Mouse (Mus musculus) c-Kit-positive CD71-positive TER-119-negative erythroid progenitor cells, embryonic 14.5 days (primary cell): ENCODE measurements around the gene Grid1.

Source experiments
- DNase-seq: peaks from one replicate; pipeline ENCODE4 v3.0.0-alpha.2; 2013; ENCODE audit warnings: low read depth

Gene Grid1

DNA sequence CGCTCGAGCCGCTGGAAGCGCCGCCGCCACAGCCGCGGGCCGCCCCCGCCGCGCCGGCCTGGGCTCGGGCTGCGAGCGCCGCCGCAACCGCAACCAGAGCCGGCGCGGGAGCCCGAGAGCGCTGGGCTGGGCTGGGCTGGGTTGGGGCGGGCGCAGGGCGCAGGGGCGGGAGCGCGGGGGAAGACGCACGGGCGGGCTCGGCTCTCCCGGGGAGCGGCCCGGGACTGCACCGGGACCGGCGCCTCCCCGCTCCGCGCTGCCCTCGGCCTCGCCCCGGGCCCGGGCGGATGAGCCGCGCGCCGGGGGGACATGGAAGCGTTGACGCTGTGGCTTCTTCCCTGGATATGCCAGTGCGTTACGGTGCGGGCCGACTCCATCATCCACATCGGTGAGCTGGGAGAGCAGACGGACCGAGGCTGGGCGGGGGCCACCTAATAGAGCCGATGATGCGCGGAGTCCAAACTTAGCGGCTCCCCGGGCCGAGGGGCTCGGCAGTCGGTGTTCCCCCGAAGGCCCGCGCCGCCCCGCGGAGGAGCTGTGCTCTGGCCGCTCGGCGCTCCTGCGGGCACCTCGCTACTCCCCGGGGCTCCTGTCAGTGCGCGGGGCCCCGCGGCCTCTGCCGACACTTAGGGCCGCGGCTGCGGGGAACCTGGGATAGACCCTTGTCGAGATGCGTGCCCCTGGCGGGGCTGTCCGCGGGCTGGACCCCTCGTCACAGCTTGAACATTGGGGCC lies at the start of gene Grid1:
Gene Grid1 (plus strand): TSS at position 190 of the 734 bp plus-strand sequence.
- no peak for DNase-seq

DNA sequence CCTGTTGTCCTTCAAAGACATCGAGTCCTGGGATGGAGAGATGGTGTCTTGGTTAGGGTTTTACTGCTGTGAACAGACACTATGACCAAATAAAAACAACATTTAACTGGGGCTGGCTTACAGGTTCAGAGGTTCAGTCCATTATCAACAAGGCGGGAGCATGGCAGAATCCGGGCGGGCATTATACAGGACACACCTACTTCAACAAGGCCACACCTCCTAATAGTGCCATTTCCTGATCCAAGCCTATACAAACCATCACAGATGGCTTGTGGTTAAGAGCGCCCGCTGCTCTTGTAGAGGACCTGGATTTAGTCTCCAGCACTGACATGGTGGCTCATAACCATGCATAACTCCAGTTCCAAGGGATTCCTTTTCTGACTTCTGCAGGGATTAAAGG lies 49.4 kb upstream of the Grid1 start:
- no peak for DNase-seq

DNA sequence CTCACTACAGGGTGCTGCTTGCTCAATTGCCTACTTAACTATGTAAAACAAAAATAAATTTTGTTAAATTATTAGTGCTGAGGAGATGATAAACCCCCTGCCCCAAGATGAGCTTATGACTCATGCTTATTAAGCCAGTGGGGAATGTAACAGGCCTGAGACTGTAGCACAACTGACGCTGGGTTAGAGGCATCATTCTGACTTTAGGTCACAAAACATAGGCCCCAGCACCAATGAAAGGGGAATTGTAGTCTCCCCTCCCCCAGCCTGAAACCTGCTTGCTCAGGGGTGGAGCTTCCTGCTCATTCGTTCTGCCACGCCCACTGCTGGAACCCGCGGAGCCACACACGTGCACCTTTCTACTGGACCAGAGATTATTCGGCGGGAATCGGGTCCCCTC lies 48.3 kb upstream of the Grid1 start:
- no peak for DNase-seq

DNA sequence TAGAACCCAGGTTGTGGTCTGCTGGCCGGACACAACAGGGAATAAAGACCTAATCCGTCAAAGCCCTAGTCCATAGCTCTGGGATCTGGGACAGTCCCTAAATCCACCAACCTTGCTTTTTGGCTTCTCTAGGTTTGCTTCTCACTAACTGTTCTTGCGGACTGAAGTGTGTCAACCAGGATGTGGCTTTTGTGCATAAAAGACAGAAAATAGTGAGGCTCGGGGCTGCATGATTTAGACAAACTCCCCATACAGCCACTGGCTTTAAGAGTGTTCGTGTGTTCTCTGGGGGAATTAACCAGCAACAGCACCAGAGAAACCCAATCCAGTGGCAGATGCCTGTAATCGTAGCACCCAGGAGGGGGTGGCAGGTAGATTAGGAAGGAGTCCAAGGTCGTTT lies 47.8 kb upstream of the Grid1 start:
- DNase-seq = no peak

- no peak for DNase-seq
Observed at GRCm38 (mm10) chr14:34773681-34774080, 46.2 kb upstream of the Grid1 start.

DNA sequence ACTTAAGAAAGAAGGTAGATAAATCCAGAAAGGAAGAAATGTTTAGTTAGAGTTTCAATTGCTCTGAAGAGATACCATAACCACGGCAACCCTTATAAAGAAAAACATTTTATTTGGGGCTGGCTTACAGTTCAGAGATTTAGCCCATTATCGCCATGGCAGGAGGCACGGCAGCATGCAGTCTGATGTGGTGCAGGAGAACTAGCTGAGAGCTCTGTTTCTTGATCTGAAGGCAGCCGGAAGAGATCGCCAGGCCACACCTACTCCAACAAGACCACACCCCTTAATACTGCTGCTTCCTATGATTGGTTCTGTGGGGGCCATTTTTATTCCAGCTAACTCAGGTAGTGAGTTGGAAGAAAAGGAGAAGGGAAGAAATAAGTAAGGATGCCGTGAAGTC lies 45.7 kb upstream of the Grid1 start:
- no peak for DNase-seq

DNA sequence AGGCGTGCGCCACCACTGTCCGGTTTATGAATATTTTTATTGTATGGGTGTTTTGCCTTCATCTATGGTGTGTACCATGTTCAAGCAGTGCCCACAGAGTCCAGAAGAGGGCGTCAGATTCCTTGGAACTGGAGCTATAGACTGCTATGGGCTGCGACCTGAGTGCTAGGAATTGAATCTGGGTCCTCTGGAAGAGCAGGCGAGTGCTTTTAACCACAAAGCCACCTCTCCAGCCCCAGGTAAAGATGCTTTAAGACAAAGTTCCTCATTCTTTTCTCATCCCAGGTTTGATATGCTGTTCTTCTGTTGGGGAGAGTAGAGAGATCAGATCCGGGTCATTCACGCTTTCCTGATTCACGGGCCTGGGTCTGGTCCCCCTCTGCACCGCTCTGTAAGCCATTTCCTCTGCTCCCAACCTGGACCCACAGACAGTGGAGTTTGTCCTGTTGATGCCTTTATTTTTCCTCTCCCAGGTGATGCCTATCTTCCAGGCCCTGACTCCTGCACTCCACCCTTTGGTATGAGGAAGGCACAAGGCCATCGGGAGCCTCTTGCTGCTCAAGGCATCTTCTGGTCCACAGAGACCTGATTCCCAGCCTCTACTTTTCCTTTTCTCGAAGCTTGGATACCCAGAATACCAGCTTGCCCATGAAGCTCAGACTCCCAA lies 43.1 kb upstream of the Grid1 start:
- DNase-seq = no peak

- peak; percentile 62 for DNase-seq
Observed at GRCm38 (mm10) chr14:34777810-34778209, 42.1 kb upstream of the Grid1 start.

DNA sequence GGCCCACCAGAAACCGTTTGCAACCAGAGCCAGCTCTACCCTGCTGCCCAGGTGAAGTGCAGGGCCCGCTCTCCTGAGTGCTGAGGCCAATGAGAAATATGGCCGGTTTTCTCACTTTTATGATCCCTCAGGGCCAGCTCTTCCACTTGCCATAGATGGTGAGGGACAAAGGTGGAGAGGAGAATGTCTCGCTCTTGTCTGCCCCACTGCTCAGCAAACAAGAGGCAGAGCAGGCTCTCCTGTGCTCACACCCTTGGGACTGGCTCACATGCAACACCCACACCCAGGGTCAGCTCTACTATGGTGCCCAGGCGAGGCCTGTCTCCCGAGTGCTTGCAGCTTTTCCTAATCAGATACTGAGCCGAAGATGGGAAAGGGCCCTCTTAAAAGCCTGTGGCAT lies 41.1 kb upstream of the Grid1 start:
- no peak for DNase-seq

- no peak for DNase-seq
Observed at GRCm38 (mm10) chr14:34793406-34794037, 26.4 kb upstream of the Grid1 start.

DNA sequence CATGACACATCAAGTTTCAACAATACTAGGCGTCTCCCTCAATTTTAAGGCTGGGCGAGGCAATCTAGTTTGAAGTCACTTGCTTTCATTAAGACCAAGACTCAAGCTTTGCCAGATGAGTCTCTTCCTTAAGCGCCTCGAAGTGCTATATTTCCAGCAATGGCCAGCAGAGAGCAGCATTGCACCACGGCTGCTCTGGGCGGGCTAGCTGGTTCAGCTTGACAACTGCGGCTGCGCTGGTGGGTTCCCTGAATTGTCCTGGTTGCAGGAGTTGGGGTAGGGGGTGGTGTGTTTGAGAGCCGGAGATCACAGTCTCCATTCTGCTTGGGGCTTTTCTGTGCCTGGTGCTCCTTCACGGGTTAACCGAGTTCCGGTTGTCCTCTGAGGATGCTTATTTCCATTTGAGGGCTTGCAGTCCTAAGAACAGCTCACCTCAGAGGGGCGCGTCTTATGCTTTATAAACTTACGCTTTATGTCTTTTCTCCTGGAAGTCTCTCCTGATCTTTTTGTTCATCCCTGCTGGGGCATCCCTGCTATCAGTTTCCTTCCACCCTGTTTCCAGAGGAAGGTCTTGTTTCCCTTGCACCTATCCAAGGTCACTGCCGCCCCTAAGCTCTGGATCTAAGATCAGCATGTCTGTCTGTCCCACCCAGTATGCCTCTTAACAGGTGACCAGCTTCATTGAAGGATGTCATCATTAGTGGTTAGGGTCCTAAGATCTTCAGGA lies 9.0 kb upstream of the Grid1 start:
- peak; percentile 16 for DNase-seq

GRCm38 (mm10) chr14:34811490-34811808 lies 8.5 kb upstream of the Grid1 start:
- DNase-seq = no peak

GRCm38 (mm10) chr14:34816301-34816700 lies 3.6 kb upstream of the Grid1 start:
- DNase-seq = peak; percentile 8

- no peak for DNase-seq
Observed at GRCm38 (mm10) chr14:34818387-34818980, 1.4 kb upstream of the Grid1 start.

DNA sequence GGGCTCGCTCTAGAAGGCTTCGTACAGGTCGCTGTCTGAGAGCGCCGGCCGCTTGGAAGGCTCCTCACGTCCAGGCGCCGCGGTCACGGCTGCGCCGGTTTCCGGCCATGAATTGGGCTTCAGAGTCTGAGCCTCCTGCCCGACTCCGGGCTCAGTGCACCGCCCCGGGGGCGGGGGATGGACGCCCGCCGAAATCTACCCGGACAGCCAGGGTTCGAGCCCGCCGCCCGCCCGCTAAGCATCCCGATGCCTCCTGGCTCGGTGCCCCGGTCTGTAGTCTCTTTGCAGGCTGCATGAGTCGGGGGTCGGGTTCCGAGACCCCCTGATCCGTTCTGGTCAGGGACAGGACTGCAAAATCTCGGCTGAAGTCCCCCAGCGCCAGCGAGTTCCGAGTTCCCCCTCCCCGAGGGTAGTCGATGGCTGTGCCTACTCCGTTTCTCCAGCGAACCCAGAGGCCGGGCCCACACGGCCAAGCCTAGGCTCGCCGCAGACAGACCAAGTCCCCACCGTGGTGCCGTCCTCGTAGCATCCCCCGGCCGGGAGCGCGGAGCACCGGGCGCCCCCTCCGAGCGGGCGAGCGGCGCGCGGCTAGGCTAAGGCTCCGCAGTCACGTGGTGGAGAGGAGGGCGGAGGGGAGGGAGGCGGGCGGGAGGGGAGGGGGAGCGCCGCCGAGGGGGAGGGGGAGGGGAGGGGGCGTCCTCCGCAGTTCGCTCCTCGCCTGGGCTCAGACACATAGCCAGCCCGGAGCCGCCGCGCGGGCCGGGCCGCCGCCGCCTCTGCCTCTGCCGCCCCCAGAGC lies 588 bp upstream of the Grid1 start:
- no peak for DNase-seq

- DNase-seq = no peak
Observed at GRCm38 (mm10) chr14:34820653-34821005, 721 bp downstream of the Grid1 start.

DNA sequence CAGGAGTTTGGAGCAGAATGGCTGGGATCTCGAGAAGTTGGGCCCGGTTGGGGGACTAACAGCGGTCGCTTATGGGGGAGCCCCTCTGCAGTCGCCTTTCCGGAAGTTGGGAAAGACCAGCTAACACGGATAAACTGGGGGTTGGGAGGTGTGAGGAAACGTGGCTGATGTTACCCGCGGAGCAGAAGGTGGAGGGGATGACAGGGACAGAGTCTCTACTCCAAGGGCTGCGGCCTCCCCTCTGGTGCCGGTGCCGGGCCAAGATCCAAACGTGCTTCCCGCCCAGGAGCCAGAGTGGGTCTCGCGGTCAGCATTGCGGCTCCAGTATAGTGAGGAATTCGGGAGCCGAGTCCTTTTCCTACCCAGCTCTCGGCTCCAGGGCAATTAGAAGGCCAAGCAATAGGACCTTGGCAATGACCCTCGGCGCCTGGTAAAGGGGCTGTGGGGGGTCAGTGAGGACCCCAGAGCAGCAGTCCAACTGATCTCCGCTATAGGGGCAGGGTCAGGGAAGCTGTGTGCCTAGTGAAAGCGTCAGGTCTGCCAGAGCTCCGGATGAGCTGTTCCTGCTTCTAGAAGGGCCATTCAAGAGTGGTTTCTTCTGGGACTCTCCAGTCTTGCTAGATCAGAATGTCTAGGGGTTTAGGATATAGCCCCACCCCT lies 1.4 kb downstream of the Grid1 start:
- DNase-seq = no peak

- DNase-seq = no peak
Observed at GRCm38 (mm10) chr14:34823136-34823535, 3.2 kb downstream of the Grid1 start.

- DNase-seq = no peak
Observed at GRCm38 (mm10) chr14:34824186-34824585, 4.3 kb downstream of the Grid1 start.

GRCm38 (mm10) chr14:34825902-34826301 lies 6.0 kb downstream of the Grid1 start:
- DNase-seq = no peak

- DNase-seq = no peak
Observed at GRCm38 (mm10) chr14:34829831-34830230, 9.9 kb downstream of the Grid1 start.
